Mouse (Mus musculus): ENCODE measurements around the gene Rbm20. TPM values are rescaled to one million over a fixed set of nuclear protein-coding genes. Genes with fewer than 3 reads are reported as not detected.

Rbm20 gene
- polyA plus RNA-seq, 1 experiment: 6.5 TPM

- TF ChIP-seq CTCF (IDR thresholded peaks at IDR 0.05; ENCODE audit: low read depth, low read length) (no peak), POLR2A (IDR thresholded peaks at IDR 0.05; ENCODE audit: insufficient read depth, low read length) (no peak)
- H3K27me3 ChIP-seq (ENCODE audit: control insufficient read depth, insufficient read depth, low read length, poor library complexity, severe bottlenecking): no peaks in the 10 kb centered on the region
- no peak overlapping the region for H3K9ac ChIP-seq (ENCODE audit: low read depth, poor library complexity, severe bottlenecking)
- H3K4me1 ChIP-seq (ENCODE audit: control insufficient read depth, insufficient read depth, low read length): peaks cover 2% of the 10 kb centered on the region
- no peaks in the 10 kb centered on the region for H3K36me3 ChIP-seq (ENCODE audit: control insufficient read depth, insufficient read depth, low read length, poor library complexity, severe bottlenecking)
- H3K9me3 ChIP-seq (replicated peaks; ENCODE audit: control insufficient read depth, insufficient read depth, low read length, poor library complexity, severe bottlenecking): no peaks in the 10 kb centered on the region
- no peak overlapping the region for H3K4me3 ChIP-seq (ENCODE audit: low read depth, low read length)
- H3K27ac ChIP-seq (ENCODE audit: insufficient read depth, low read length): no peak overlapping the region
These were observed 62.6 kb downstream of the Rbm20 start for GRCm38 (mm10) chr19:53739570-53740266.

GRCm38 (mm10) chr19:53740750-53741380 lies 63.8 kb downstream of the Rbm20 start:
- Histone ChIP-seq H3K9ac (ENCODE audit: low read depth, poor library complexity, severe bottlenecking) (no peak overlapping the region), H3K36me3 (ENCODE audit: control insufficient read depth, insufficient read depth, low read length, poor library complexity, severe bottlenecking) (no peaks in the 10 kb centered on the region), H3K27me3 (ENCODE audit: control insufficient read depth, insufficient read depth, low read length, poor library complexity, severe bottlenecking) (no peaks in the 10 kb centered on the region), H3K9me3 (replicated peaks; ENCODE audit: control insufficient read depth, insufficient read depth, low read length, poor library complexity, severe bottlenecking) (no peaks in the 10 kb centered on the region), H3K4me1 (ENCODE audit: control insufficient read depth, insufficient read depth, low read length) (peaks cover 2% of the 10 kb centered on the region), H3K27ac (ENCODE audit: insufficient read depth, low read length) (no peak overlapping the region), H3K4me3 (ENCODE audit: low read depth, low read length) (no peak overlapping the region)
- TF ChIP-seq POLR2A (IDR thresholded peaks at IDR 0.05; ENCODE audit: insufficient read depth, low read length): no peak
- no peak for TF ChIP-seq CTCF (IDR thresholded peaks at IDR 0.05; ENCODE audit: low read depth, low read length)
- TF ChIP-seq EP300 (IDR thresholded peaks at IDR 0.05; ENCODE audit: insufficient read depth, low read depth, low read length): no peak

- Histone ChIP-seq H3K9me3 (replicated peaks; ENCODE audit: control insufficient read depth, insufficient read depth, low read length, poor library complexity, severe bottlenecking) (no peaks in the 10 kb centered on the region), H3K9ac (ENCODE audit: low read depth, poor library complexity, severe bottlenecking) (no peak overlapping the region), H3K27ac (ENCODE audit: insufficient read depth, low read length) (no peak overlapping the region), H3K36me3 (ENCODE audit: control insufficient read depth, insufficient read depth, low read length, poor library complexity, severe bottlenecking) (no peaks in the 10 kb centered on the region), H3K27me3 (ENCODE audit: control insufficient read depth, insufficient read depth, low read length, poor library complexity, severe bottlenecking) (no peaks in the 10 kb centered on the region), H3K4me1 (ENCODE audit: control insufficient read depth, insufficient read depth, low read length) (peaks cover 2% of the 10 kb centered on the region), H3K4me3 (ENCODE audit: low read depth, low read length) (no peak overlapping the region)
- no peak for TF ChIP-seq CTCF (IDR thresholded peaks at IDR 0.05; ENCODE audit: low read depth, low read length)
- TF ChIP-seq POLR2A (IDR thresholded peaks at IDR 0.05; ENCODE audit: insufficient read depth, low read length): no peak
- TF ChIP-seq EP300 (IDR thresholded peaks at IDR 0.05; ENCODE audit: insufficient read depth, low read depth, low read length): no peak
These were observed 64.8 kb downstream of the Rbm20 start for GRCm38 (mm10) chr19:53741902-53742301.

- Histone ChIP-seq H3K9ac (ENCODE audit: low read depth, poor library complexity, severe bottlenecking) (no peak overlapping the region), H3K4me3 (ENCODE audit: low read depth, low read length) (no peak overlapping the region), H3K27ac (ENCODE audit: insufficient read depth, low read length) (no peak overlapping the region), H3K36me3 (ENCODE audit: control insufficient read depth, insufficient read depth, low read length, poor library complexity, severe bottlenecking) (no peaks in the 10 kb centered on the region), H3K9me3 (replicated peaks; ENCODE audit: control insufficient read depth, insufficient read depth, low read length, poor library complexity, severe bottlenecking) (no peaks in the 10 kb centered on the region), H3K27me3 (ENCODE audit: control insufficient read depth, insufficient read depth, low read length, poor library complexity, severe bottlenecking) (no peaks in the 10 kb centered on the region), H3K4me1 (ENCODE audit: control insufficient read depth, insufficient read depth, low read length) (no peaks in the 10 kb centered on the region)
- TF ChIP-seq CTCF (IDR thresholded peaks at IDR 0.05; ENCODE audit: low read depth, low read length) (no peak), EP300 (IDR thresholded peaks at IDR 0.05; ENCODE audit: insufficient read depth, low read depth, low read length) (no peak), POLR2A (IDR thresholded peaks at IDR 0.05; ENCODE audit: insufficient read depth, low read length) (no peak)
These were observed 68.2 kb downstream of the Rbm20 start for GRCm38 (mm10) chr19:53745354-53745753.

GRCm38 (mm10) chr19:53746116-53746515 lies 69.0 kb downstream of the Rbm20 start:
- H3K9me3 ChIP-seq (replicated peaks; ENCODE audit: control insufficient read depth, insufficient read depth, low read length, poor library complexity, severe bottlenecking): no peaks in the 10 kb centered on the region
- H3K4me3 ChIP-seq (ENCODE audit: low read depth, low read length): no peak overlapping the region
- H3K36me3 ChIP-seq (ENCODE audit: control insufficient read depth, insufficient read depth, low read length, poor library complexity, severe bottlenecking): no peaks in the 10 kb centered on the region
- no peak overlapping the region for H3K9ac ChIP-seq (ENCODE audit: low read depth, poor library complexity, severe bottlenecking)
- no peaks in the 10 kb centered on the region for H3K27me3 ChIP-seq (ENCODE audit: control insufficient read depth, insufficient read depth, low read length, poor library complexity, severe bottlenecking)
- H3K4me1 ChIP-seq (ENCODE audit: control insufficient read depth, insufficient read depth, low read length): no peaks in the 10 kb centered on the region
- no peak overlapping the region for H3K27ac ChIP-seq (ENCODE audit: insufficient read depth, low read length)
- no peak for TF ChIP-seq POLR2A (IDR thresholded peaks at IDR 0.05; ENCODE audit: insufficient read depth, low read length)
- no peak for TF ChIP-seq EP300 (IDR thresholded peaks at IDR 0.05; ENCODE audit: insufficient read depth, low read depth, low read length)

- Histone ChIP-seq H3K27ac (ENCODE audit: insufficient read depth, low read length) (no peak overlapping the region), H3K9ac (ENCODE audit: low read depth, poor library complexity, severe bottlenecking) (no peak overlapping the region), H3K4me1 (ENCODE audit: control insufficient read depth, insufficient read depth, low read length) (no peaks in the 10 kb centered on the region), H3K4me3 (ENCODE audit: low read depth, low read length) (no peak overlapping the region), H3K9me3 (replicated peaks; ENCODE audit: control insufficient read depth, insufficient read depth, low read length, poor library complexity, severe bottlenecking) (no peaks in the 10 kb centered on the region), H3K27me3 (ENCODE audit: control insufficient read depth, insufficient read depth, low read length, poor library complexity, severe bottlenecking) (no peaks in the 10 kb centered on the region), H3K36me3 (ENCODE audit: control insufficient read depth, insufficient read depth, low read length, poor library complexity, severe bottlenecking) (no peaks in the 10 kb centered on the region)
- TF ChIP-seq POLR2A (IDR thresholded peaks at IDR 0.05; ENCODE audit: insufficient read depth, low read length) (no peak), EP300 (IDR thresholded peaks at IDR 0.05; ENCODE audit: insufficient read depth, low read depth, low read length) (no peak), CTCF (IDR thresholded peaks at IDR 0.05; ENCODE audit: low read depth, low read length) (no peak)
These were observed 71.2 kb downstream of the Rbm20 start for GRCm38 (mm10) chr19:53748236-53748775.
